Mouse (Mus musculus) lung, postnatal 4 days (tissue): ENCODE measurements around the gene Lrp2.
"Not testable (repeated sequence)": the region's sequence is repeated elsewhere in the genome, so short reads cannot be mapped to it uniquely, and the experiment has no call there.

ENCODE experiments used
- DNase-seq, 2 experiments: peaks; one replicate each; pipeline ENCODE4 v3.0.0; 2021

Gene Lrp2

DNA sequence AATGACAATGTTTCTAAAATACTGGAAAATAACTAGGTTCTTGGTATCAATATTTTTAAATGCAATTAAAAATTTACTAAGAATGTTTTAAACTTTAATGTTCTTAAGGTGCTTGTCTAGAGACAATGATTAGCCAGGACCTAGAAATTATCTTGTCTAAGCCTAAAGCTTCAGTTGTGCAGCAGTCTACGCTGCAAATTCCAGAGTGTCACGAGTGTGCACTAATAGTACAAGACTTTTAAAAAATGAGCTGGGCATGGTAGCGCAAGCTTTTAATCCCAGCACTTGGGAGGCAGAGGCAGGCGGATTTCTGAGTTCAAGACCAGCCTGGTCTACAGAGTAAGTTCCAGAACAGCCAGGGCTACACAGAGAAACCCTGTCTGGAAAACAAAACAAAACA, 3.8 kb downstream of the Lrp2 start:
- not testable (repeated sequence) for DNase-seq

DNA sequence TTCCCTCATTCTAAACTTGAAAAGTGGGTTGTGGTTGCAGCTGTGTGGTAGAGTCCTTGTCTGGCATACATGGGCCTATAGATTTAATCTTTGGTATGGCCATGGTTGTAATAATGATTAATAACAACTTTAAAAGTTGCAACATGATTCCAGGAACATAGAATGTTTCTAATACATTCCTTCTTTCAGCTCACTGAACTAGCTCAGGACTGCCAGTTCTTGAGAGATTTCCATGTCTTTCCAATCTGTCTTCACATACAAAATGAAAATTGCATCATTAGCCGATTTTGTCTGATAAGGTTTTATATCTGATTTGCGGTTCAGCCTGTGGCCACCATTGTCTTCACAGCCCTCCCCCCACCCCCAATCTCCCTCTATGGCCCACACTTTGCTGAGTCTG, 5.8 kb downstream of the Lrp2 start:
- DNase-seq = no peak

DNA sequence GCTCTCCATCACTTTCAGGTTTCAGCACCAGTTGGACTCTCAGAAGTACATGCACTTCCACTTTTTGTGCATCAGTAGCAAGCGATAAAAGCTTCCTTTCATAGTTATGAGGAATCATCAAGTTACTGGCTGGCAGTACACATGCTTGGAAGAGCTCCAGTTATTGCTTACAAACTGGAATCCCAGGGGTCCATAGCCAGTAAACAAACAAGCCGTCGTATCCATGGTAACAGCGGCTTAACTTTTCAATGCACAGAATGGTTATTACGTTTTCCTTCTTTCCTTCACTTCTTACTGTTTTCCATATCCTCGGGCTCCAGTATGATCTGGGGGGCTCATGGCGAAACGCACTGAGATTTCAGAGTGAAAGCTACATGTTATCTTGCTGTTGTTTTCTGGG, 7.7 kb downstream of the Lrp2 start:
- no peak for DNase-seq

DNA sequence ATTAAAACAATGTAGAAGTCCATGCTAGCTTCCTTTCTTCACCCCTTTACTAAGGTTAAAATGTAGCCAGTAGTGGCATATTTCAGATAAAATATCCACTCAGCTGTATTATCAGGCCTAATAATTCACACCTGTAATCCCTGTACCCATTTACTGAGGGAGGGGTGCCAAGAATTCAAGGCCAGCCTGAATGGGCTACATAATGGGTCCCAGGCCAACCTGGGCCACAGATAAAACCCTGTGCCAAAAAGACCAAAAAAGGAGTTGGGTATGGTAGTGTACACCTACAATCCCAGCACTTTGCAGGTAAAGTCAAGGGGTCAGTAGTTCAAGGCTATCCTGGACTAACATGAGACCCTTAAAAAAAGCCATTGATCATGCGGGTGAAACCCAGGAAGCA, 9.3 kb downstream of the Lrp2 start:
- DNase-seq = no peak

DNA sequence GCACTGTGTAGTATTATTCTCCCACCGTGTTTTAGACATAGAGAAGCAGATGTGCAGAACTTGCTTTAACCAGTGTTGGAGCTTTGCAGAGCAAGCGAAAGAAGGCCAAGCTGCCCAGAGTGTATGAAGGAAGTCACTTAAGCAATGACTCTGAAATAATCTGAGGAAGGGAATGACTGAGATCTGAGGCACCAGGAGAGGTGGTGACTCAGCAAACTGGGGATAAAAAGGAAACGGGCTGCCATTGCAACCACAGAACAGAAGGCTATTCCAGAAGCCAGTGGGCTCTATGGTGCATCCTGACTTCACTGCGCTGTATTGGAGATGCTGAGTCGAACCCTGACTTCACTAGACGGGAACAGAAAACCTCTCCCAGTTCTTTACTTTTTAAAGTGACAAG, 10.9 kb downstream of the Lrp2 start:
- no peak for DNase-seq

DNA sequence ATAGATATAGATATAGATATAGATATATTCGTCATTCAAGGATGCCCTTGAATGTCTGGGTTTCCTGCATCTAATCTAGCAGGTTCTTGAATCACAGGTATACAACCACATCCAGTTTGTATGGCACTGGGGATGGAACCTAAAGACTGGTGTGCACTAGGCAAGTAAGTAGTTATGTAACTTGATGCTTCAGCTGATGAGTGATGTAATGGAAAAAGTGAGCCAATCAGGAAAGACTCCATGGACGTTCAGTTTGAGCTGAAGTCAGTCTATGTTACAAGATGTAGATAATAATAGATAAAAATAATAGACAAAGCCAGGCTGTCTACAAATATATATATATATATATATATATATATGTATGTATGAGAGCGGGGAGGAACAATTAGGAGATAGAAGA, 11.6 kb downstream of the Lrp2 start:
- no peak for DNase-seq

DNA sequence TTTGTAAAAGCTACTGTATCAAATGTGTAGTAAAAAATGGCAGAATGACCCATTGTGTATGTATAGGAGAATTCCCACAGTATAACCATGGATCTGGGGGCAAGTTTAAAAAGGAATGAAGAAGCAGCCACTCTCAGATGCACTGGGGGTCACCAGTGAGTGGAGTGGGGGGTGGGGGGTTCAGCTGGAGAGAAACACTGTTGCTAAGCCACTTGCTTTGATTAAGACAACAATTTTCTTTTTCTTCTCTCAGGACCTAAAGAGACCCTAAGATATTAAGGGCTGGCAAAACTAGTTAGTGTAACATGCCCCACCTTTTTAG, 12.2 kb downstream of the Lrp2 start:
- no peak for DNase-seq

DNA sequence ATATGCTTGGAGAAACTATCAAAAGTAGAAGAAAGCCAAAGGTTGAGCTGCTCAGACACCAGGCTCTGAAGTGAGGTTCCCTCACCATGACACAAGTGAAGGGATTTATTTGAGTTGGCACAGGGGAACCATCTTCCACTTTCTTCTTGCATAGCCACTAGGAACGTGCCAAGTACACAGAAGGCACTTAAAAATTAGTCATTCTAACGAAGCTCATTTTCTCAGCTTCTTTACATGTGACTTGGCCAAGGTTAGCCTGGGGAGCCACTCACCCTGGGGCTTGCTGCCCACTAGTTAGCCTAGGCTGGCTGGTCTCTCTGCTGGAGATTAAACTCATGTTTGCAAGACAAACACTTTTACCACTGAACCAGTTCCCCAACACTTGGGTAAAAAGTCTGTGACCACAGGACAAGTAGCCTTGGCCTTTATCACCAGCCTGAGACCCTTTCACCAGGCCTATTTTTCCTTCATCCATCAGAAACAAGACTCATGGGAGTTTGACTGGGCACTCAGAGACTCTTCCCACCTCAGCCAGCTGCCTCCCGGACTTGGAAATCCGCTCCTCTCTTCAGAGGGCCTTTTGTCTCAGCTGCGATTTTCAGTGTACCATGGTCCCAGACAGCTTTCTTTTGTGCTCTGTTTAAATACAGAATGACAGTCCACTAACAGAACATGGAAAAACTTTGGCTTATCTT, 12.7 kb downstream of the Lrp2 start:
- DNase-seq = peak in 1 of 2 experiments; percentile 37

DNA sequence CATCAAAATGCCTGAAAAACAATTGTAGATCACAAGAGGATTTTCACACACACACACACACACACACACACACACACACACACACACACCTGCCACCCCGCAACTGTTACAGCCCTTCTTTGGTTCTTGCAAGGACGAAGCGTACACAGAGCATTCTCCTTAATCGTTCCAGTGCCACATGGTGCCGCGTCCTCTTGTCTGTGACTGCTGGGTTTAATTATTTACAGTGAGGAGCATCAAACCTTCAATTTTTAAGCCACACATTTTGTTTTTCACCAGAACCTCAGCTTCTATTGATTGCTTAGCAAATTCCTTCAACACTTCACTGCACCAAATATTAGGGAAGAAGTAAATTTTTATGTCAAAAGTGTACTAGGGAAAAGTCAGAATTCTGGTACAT, 15.3 kb downstream of the Lrp2 start:
- DNase-seq = no peak

DNA sequence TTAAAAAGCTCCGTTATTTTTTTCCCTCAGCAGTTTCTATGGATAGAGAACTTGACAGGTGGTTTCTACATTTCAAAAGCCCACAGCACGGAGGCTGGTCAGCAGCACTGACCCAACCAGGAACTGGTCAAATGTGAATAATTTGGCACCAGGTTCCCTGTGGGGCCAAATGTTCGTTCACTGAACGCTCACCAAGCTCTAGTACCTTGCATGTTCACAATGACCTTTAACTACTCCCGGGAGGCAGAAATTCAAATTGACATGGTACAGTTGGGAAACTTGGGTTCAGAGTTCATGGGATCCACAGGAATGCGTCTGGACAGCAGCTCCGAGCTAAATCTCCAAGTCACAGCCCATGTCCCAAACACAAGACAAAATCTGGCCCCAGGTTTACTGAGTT, 19.6 kb downstream of the Lrp2 start:
- no peak for DNase-seq

DNA sequence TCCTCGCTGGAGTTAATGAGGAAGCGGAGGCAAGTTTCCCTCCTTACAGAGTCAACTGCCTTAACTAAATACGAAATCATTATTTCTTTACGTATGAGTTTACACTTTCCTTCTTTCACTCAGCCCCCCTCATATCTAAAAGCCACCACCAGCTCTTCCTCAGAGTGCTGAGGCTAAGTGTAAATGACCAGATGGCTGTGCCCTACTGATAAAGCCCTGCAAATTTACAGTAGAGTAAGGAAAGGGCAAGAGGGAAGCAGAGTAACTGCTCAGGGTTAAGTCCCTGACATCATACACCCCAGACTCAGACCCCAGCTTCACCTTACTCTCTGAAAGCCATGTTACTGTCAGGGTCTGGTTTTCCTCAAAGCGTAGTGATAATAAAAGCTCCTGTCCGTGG, 22.4 kb downstream of the Lrp2 start:
- DNase-seq = no peak

DNA sequence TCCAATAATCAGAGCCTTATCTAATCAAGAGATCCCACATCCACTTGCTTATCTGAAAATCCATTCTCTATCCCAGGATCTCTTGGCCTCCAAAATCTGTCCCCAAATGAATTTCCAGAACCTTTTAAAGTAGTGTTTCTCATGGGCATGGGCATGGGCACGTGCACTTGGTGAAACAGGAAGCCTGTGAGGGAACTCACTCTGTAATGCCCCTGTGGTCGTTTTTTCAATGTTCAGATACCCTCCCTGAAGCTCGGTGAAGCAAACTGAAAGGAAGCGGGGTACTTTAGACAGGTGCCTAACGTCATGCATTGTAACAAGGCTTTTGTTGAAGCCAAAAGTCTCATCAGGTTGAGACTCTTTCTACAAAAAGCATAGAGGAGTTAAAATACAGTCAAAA, 23.1 kb downstream of the Lrp2 start:
- no peak for DNase-seq

DNA sequence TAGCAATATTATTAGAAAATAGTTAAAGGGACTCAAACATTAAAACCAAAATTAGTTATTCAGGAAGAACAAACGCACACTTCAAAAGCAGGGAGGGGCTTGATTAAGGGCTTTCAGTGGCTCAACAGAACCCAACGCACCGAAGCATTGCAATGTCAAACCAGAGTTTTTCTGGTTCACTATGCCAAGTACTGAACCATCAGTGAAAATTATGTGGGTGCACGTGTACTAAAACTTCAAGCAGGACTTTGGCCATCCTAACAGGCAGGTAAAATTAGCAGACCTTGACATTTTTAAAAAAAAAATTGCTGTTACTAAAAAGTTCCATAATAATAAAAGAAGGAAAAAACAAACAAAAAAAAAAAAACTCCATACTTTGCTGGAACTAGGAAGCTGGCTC, 25.6 kb downstream of the Lrp2 start:
- no peak for DNase-seq

DNA sequence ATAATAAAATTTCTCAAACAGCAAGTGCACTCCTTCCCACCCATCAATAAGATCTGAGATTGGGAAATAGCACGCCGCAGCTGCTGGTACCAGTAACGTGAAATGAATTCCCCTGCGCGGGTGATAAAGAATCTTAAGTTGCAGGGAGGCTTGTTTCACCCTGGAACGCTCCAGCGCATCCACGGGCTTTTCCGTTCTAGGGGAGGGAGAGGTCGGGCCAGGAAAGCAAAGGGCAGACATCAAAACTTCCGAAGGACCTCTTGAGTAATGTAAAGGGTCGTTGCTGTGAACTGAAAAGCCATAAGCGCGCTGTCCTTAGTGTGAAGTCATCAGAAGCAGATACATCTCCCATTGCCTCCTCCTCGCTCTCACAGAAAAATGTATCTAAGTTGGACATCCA, 26.5 kb downstream of the Lrp2 start:
- DNase-seq = no peak

DNA sequence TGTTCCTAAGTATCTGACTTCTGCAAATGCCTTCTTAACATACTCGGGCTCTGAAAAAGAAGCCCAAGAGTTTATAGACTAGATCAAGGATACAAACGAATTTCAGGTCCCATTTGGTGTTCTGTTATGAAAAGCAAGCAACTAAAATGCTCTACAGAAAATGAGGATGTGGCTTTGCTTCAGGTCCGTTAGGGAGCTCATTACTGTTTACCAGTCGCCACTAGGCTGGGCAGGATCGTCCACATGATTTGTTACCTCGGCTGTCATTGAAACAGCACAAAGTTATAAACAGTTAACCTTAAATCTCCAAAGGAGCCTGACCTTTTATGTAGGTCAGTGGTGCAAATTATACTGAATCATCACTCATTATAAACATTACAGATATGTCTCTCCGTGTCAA, 29.2 kb downstream of the Lrp2 start:
- DNase-seq = no peak

DNA sequence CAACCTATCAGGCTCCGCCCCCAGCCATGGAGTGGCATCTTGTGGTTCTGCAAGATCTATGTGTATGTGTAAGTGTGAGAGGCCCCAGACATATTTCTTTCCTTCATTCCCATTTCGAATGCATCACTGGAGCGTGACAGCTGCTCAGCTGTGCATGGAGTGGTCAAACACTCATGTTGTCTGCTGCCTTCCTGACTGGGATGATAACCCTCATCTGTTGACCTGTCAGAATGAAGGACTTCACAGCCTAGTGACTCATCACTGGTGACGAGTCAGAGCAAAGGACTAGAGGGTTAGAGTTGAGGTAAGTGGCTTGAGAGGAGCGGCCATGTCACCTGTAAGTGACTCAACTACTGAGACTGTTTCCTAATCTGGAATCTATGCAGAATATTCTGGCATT, 34.2 kb downstream of the Lrp2 start:
- no peak for DNase-seq

DNA sequence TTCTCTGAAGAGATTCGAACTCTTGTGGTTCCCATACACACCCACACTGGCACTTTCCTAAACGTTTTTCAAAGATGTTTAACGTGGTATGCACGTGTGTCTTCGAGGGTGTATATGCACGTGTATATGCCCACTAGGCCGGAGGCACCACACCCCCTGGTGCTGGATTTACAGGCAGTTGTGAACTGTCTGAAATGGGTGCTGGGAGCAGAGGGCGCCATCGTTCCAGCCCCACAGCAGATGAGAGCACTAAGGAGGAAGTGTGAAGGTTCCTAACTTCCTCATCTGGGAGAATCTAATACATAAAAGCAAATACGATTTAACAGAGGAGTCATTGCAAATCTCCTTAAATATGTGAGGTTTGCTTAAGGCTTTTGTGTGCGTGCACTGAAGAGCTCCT, 39.0 kb downstream of the Lrp2 start:
- DNase-seq = no peak

DNA sequence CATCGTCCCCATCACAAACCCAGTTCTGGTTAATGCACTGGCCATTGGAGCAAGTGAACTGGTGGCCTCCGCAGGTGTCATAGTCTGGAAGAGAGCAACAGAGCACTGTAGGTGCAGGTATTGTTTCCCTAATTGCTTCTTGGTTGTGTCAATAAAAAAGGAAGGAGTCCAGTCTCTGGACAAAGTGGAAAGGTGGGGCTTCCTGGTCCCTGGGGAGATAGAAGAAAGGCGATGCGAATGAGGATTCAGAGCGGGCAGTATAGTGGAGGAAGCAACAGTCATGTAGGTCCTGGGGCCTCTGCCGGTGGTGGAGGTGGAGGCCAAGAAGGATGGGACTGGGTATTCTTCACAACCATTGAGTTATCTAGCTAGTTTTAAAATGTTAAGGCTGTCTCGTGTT, 49.8 kb downstream of the Lrp2 start:
- DNase-seq = no peak

DNA sequence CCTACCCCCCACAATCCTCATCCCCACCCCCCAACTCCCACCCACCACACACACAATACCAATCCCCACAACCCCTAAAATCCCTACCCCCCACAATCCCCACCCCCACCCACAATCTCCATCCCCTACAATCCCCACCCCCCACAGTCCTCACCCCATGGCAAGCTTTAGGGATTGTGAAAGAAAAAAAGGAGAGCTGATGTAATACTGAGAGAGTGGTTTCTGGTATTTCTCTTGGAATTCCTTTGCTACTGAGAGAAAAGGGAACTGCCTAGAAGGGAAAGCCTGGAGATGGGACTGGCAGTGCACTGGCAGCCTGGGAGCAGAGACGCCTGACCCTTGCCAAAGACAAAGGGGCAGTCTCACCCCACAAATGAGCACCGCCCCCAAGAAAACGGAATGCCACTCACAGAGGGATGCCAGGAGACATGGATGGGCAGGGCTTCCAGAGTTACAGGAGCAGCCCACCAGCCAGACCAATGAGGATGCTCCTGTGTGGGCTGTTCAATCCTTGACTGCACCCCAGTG, 54.3 kb downstream of the Lrp2 start:
- DNase-seq = no peak

DNA sequence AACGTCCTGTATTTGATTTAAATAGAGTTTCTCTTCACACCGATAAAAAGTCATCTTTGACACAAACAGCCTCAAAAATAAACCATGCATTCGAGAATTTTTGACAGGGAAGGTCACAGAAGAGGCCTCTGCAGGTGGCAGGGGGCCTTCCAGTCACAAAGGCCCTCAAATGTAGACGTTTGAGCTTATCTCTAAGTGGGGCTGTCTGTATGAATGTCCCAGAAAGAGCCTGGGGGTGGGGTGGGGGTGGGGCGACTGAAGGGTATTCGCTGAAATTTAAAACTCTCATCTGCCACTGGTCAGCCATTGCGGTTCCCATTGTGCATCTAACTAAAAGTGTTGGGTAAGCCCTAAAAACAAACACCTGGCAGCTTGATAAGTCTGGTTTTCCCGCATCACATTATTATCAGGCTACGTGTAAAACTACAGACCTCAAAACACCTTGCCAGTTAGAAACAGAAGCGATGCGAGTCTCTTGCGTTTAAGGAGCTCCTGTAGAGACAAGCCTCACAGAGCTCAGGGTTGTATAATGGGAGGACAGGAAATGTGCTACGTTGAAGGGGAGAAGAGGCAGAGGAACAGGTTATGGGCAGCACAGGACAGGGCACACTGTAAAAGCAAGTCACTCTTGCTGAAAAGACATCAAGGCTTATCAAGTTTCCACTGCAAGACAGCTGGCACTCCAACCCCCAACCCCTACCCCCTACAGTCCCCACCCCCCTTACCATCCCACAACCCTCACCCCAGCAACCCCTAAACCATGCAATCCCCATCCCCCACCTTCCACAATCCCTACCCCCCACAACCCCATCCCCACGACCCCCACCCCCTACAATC, 55.0 kb downstream of the Lrp2 start:
- DNase-seq = no peak

DNA sequence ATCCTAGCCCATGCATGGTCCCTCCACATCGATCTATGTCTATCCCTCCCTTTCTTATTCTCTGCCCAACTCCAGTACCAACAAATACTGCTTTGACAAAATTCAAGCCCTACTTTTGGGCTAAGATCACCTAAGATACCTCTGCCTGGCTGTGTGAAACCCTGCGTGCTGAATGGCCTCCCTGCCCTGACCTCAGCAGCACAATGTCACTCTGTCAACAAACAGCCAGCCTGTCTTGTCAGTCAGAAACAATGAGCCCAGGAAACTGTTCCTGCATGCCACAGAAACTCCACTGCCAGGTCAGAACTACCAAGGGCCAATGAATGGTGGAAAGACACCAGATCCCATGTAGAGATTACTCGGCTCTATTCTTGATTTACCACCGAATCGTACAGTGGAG, 55.7 kb downstream of the Lrp2 start:
- no peak for DNase-seq

DNA sequence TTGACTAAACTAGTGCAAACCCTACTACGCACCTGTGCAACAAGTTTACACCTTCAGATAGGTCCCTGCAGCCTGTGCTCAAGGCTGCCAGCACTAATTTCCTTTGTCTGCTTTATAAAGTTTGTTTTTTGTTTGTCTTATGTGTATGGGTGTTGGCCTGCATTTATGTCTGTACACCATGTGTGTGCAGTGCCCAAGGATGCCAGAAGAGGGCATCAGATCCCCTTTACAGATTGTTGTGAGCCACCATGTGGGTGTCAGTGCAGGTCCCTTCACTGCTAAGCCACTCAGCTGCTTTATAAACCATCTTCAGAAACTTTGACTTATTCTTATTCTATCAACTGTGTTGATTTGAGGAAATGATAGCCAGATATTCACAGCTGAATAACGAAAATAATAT, 65.6 kb downstream of the Lrp2 start:
- DNase-seq = no peak

DNA sequence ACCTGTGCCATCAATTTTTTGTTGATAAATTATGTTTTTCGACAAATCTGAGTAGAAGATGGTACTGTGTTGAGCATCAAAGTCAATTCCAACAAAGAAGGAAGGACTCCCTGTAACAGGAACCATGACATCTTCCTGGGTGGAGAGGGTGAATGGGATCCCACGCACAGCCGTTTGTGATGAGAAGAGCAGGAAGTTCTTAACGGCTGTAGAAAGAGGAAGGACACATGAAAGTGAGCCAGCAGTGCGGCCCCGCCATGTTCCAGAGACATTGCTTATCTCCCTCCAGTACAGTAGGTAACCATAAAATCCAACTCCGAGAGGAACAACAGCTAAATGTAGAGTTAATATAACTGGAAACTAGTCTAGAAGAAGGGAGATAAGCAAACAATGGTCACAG, 67.6 kb downstream of the Lrp2 start:
- DNase-seq = no peak

DNA sequence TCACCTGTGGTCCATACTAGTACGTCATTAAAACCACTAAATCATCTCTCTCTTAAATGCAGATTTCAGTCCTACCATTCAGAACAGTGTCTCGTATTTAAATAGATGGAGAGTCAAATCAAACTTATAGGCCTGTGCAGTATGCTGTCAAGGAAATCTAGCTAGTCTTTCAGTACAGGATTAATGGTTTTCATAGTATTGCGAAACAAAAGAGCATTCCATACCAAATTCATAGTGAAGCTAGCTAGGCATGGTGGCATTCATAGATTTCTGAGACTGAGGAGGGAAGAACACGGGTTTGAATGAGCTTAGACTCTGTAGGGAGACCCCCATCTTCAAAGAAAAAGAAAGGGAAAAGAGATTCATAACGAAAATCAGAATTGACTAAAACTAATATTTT, 74.1 kb downstream of the Lrp2 start:
- DNase-seq = no peak

DNA sequence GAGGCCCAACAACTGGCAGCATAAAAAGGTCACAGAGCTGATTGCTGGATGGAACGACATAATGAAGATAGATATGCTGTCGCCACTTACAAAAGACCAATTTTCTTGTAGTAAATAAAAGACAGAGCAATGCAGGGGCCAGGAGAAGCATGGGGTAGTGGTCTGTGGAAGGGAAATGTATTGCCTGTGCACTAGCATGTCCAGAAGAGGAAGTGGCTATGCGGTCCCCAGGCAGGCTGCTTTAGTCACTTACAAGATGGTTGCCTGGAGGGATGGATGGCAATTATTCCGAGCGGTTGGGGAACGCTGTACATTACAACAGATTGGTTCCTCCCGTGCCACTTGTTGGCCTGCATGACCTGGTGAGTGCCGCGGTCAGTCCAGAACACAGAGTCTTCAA, 85.5 kb downstream of the Lrp2 start:
- DNase-seq = no peak
